Mouse (Mus musculus): ENCODE measurements around the gene Btbd35f14. TPM values are rescaled to one million over a fixed set of nuclear protein-coding genes. Genes with fewer than 3 reads are reported as not detected.
"Not testable (repeated sequence)": the region's sequence is repeated elsewhere in the genome, so short reads cannot be mapped to it uniquely, and the experiment has no call there.

Gene Btbd35f14
- polyA plus RNA-seq (2012): not detected in 2 replicates

GRCm38 (mm10) chrX:33702249-33702648 lies at the start of gene Btbd35f14:
Gene Btbd35f14 (minus strand): TSS chrX:33702349.
- H3K4me1 ChIP-seq (ENCODE audit: control insufficient read depth); H3K27me3 ChIP-seq (ENCODE audit: control insufficient read depth); H3K4me3 ChIP-seq (replicated peaks); H3K9me3 ChIP-seq (ENCODE audit: control insufficient read depth, low read length); H3K36me3 ChIP-seq (ENCODE audit: control insufficient read depth): not testable (repeated sequence)

- H3K27me3 ChIP-seq (ENCODE audit: control insufficient read depth); H3K4me1 ChIP-seq (ENCODE audit: control insufficient read depth); H3K4me3 ChIP-seq (replicated peaks); H3K9me3 ChIP-seq (ENCODE audit: control insufficient read depth, low read length); H3K36me3 ChIP-seq (ENCODE audit: control insufficient read depth): not testable (repeated sequence)
Observed at GRCm38 (mm10) chrX:33656872-33657271, 45.3 kb downstream of the Btbd35f14 start, which contains the start of gene Btbd35f13. Gene Btbd35f13 (plus strand): TSS chrX:33657172.

Other genes starting within 250 kb of the Btbd35f14 start
- not detected in 2 replicates for gene Btbd35f15, start 125.0 kb downstream of the Btbd35f14 start, polyA plus RNA-seq (2012)
- gene Btbd35f13, start 45.2 kb downstream of the Btbd35f14 start, polyA plus RNA-seq (2012): not detected in 2 replicates

Measured in erythroblast, embryonic 14.5 days (primary cell).